Mouse (Mus musculus) kidney, adult 11 months (tissue): Measurements from ENCODE around the gene Unc13d.
"Not testable (repeated sequence)": the region's sequence is repeated elsewhere in the genome, so short reads cannot be mapped to it uniquely, and the experiment has no call there.

Source experiments
- DNase-seq: peaks from one replicate; pipeline ENCODE4 v3.0.0; 2022

Gene Unc13d

GRCm38 (mm10) chr11:116077446-116078204, at the start of gene Unc13d:
Gene Unc13d, minus strand, starts transcription at chr11:116077961.
- DNase-seq = no peak

GRCm38 (mm10) chr11:116126261-116126660, 48.5 kb upstream of the Unc13d start:
- DNase-seq = no peak

GRCm38 (mm10) chr11:116121731-116122245, 44.0 kb upstream of the Unc13d start:
- DNase-seq = not testable (repeated sequence)

GRCm38 (mm10) chr11:116117819-116118218, 40.1 kb upstream of the Unc13d start:
- DNase-seq = no peak

GRCm38 (mm10) chr11:116117241-116117640, 39.5 kb upstream of the Unc13d start:
- DNase-seq = no peak

GRCm38 (mm10) chr11:116111611-116112203, 33.9 kb upstream of the Unc13d start:
- DNase-seq = no peak

GRCm38 (mm10) chr11:116111067-116111466, 33.3 kb upstream of the Unc13d start:
- DNase-seq = no peak

GRCm38 (mm10) chr11:116110540-116110939, 32.8 kb upstream of the Unc13d start:
- no peak for DNase-seq

GRCm38 (mm10) chr11:116110131-116110530, 32.4 kb upstream of the Unc13d start:
- DNase-seq = peak; percentile 80

GRCm38 (mm10) chr11:116109441-116110081, 31.8 kb upstream of the Unc13d start:
- DNase-seq = peak; percentile 54

- peak; percentile 65 for DNase-seq
These were observed 30.8 kb upstream of the Unc13d start for GRCm38 (mm10) chr11:116108464-116109137.

GRCm38 (mm10) chr11:116107777-116108285, 30.1 kb upstream of the Unc13d start:
- DNase-seq = peak; percentile 59

- peak; percentile 42 for DNase-seq
These were observed 29.4 kb upstream of the Unc13d start for GRCm38 (mm10) chr11:116106963-116107776.

GRCm38 (mm10) chr11:116106154-116106962, 28.6 kb upstream of the Unc13d start:
- DNase-seq = no peak

GRCm38 (mm10) chr11:116105065-116105464, 27.3 kb upstream of the Unc13d start:
- no peak for DNase-seq

GRCm38 (mm10) chr11:116104006-116104646, 26.4 kb upstream of the Unc13d start:
- DNase-seq = peak; percentile 92

GRCm38 (mm10) chr11:116103572-116103971, 25.8 kb upstream of the Unc13d start:
- peak; percentile 45 for DNase-seq

- no peak for DNase-seq
These were observed 24.7 kb upstream of the Unc13d start for GRCm38 (mm10) chr11:116102472-116102871.

- DNase-seq = peak; percentile 57
These were observed 24.2 kb upstream of the Unc13d start for GRCm38 (mm10) chr11:116101931-116102381.

- no peak for DNase-seq
These were observed 23.1 kb upstream of the Unc13d start for GRCm38 (mm10) chr11:116100839-116101238.
